Mouse (Mus musculus): Measurements from ENCODE around the gene Zscan12.

Zscan12 gene

DNA sequence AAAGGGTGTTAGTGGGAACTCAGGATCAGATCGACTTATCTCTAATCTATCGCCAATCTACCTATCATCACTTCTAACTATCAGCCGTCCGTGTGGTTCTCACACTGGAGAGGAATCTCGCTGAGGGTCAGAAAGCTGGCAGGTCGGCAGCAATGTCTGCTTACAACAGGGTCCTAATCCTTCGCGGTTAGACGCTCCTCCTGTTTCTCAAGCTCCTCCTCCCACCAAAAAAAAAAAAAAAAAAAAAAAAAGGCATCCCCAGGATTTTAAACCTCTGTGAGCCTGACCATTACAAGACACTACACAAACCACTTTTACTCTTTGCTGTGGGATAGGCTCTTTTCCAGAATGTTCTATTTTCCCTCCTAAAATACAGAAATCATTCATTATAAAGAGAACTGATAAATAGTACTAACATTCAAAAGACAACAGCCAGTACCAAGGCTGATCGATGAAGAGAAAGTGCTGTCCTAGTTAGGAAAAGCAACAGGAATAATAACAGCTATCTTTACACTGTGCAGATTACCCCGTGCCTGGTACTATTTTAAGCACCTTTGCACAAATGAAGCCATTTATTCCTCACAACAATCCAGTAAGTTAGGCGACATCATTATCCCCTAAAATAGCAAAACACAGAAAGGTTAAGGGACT is 39.1 kb downstream of the Zscan12 start:
- in situ Hi-C loops (cut with MboI, MseI) = no loop called here

GRCm38 (mm10) chr13:21402287-21402846 is 39.7 kb downstream of the Zscan12 start, which contains the start of gene Zkscan3:
Zkscan3 (minus strand) TSS chr13:21402755.
- in situ Hi-C loops (cut with MboI, MseI) = no loop called here

GRCm38 (mm10) chr13:21402848-21403247 is 40.2 kb downstream of the Zscan12 start:
- in situ Hi-C loops (cut with MboI, MseI) = no loop called here

- in situ Hi-C loops (cut with MboI, MseI) = no loop called here
Observed at GRCm38 (mm10) chr13:21407341-21407740, 44.7 kb downstream of the Zscan12 start.

DNA sequence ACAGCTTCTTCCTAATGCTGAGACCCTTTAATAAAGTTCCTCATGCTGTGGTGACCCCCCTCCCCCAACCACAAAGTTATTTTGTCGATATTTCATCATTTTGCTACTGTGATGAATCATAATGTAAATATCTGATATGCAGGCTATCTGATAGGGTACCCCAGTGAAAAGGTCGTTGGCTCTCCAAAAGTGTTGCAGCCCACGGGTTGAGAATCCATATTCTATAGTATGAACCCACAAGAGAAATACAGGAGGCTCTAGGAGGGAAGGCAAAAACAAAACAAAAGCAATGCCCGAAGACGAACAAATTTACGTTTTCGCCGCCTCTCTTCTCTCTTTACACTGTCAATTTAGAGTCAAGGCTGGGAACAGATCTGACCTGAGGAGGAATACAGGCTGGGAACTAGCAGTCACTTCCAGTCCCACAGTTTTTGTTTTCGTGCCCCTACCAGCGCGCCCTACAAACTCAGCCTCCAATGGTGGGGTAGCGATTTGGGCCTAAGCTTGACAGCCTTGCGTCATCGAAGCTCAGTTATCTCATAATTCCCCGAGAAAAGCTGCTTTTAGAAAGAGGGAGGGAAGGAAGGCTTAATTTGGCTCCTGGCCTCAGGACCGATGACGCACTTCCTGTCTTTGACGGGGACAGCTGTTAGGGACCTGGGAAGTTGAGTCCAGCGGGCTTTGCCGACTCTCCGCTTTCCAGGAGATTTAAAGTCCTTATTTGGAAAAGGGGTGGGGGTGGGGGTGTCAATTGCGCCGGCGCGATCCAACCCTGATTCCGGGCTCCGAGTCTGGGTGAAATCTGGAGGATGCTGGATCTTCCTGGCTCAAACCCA is 45.6 kb downstream of the Zscan12 start:
- in situ Hi-C loops (cut with MboI, MseI) = no loop called here

- in situ Hi-C loops (cut with MboI, MseI) = no loop called here
Observed at GRCm38 (mm10) chr13:21408805-21409459, 46.3 kb downstream of the Zscan12 start.

DNA sequence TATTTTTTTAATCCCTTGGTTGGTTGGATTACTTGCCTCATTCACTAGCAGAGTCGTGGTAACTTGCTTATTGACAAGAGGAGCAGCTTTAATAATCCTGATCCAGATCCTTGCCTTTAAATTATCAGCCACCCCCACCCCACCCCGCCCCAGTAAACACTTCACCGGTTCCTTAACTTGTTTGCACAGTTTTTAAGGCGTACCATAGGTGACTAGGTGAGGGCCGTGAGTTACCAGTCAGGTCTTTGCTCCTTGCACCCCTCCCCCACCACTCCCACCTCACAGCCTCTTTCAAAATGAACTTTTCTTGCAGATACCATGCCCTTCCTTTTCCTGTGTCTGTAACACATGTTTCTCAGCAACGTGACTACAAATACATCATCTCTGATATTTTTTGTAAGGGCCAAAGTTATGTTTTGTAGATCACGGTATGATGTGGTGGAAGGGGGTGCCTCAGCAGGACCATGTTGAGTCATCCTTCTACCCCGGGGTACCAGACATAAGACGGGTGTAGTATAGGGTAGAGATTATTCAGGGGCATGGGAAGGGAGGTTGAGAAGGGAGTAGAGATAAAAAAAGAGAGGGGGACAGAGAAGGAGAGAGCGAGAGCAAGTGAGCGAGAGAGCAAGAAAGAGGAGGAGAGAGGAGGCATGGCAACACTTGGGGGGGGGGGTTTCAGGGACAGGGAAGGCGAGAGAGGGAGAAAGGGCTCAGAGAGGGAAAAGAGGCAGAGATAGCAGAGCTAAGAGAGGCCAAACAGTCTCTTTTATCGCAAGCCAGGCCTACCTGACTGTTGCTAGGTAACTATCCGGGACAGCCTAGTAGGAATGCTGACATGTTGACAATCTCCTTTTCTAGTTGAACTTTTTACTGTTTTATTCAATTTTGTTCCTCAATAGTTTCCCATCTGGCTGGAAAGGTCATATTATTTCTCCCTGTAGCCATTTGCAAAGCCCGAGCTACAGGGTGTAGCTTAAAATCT is 51.9 kb downstream of the Zscan12 start:
- in situ Hi-C loops (cut with MboI, MseI) = loop anchor here (5.0 kb wide), 1 partner anchor 33 kb away; no protein-coding TSS in a partner anchor

DNA sequence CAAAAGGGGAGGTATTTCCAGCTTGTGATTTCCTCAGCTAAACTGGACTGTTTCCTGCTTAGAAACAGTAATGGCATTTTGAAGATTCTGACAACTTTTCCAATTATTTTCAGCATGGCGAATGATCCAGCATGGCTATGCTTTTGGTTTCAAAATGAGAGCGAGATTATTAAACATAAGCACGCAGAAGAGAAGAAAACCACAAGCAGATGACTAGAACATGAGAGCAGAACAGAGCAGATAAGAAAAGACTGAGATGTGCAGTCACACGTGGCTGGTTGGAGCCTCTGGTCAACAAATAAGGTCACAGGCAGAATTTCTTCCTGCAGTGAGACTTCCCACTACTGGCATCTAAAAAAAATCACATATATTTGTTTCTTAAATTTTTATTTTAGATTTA is 52.6 kb downstream of the Zscan12 start:
- in situ Hi-C loops (cut with MboI, MseI) = no loop called here

DNA sequence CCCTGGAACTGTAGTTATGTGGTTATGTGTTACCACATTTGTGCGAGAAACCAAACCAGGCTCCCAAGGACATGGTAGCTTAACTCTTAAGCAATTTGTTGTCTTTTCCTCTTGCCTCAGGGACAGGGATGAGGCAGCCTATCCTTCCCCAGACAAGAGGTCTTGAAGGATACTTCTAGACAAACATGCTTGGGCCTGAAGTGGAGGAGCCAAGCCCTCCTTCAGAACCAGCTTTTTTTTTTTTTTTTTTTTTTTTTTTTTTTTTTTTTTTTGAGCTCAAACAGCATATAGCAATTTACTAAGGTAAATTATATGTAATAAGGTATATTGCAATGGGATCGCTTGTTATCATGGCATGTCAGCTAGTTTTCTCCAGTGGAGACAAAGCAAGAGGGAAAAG is 53.1 kb downstream of the Zscan12 start:
- in situ Hi-C loops (cut with MboI, MseI) = no loop called here

DNA sequence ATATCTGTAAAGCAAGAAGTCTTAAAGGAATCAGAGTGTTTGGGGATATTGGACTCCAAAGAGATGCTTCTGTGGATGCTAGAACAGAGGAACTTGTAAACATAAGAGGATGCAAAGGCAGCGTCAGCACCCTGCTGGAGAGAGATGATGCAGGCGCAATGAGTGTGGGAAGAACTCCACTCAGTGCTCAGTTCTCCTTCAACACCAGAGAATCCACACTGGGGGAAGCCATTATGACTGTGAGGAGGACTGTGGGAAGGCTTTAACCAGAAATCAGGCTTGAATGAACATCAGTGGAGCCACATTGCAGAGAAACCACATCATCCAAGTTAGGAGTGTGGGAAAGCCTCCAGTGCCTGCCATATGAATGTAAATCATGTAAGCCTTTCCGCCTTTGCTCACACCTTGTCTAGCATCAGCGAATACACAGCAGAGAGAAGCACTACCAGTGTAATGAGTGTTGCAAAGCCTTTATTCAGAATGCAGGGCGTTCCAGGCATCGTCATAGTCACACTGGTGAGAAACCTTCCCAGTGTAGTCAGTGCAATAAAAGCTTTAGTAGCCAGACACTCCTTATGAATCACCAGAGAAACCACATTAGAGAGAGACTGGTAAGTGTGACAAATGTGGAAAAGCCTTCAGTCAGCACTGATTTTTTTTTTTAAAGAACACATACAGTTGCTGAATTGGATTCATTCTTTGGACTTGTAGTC is 54.8 kb downstream of the Zscan12 start:
- in situ Hi-C loops (cut with MboI, MseI) = no loop called here

GRCm38 (mm10) chr13:21418865-21419264 is 56.2 kb downstream of the Zscan12 start:
- in situ Hi-C loops (cut with MboI, MseI) = no loop called here

Data from T-helper 1 cell (primary cell).